Mouse (Mus musculus) heart, embryonic 13.5 days (tissue): ENCODE measurements around the gene Anxa2. TPM values are rescaled to one million over a fixed set of nuclear protein-coding genes. Genes with fewer than 3 reads are reported as not detected.

ENCODE experiments used
- ATAC-seq: fragments of 200-750 bp; cut with Nextera tagmentation; 2 replicates; pipeline ENCODE4 v1.8.0; 2017; ENCODE audit warnings: moderate TSS enrichment; ENCODE audit not compliant: insufficient number of reproducible peaks, low FRiP score, low TSS enrichment; ENCODE audit errors: extremely low read depth
- H3K27ac ChIP-seq: fragments of 300-500 bp; sonication (generic); replicated peaks from 2 replicates; pipeline ENCODE4 v1.5.1; 2015; ENCODE audit warnings: moderate library complexity, mild to moderate bottlenecking, inconsistent platforms
- H3K27me3 ChIP-seq: fragments of 300-500 bp; sonication (generic); replicated peaks from 2 replicates; pipeline ENCODE4 v1.6.1; 2015; ENCODE audit warnings: mild to moderate bottlenecking, inconsistent platforms
- H3K36me3 ChIP-seq: fragments of 300-500 bp; sonication (generic); 2 replicates; pipeline ENCODE4 v1.6.1; 2015; ENCODE audit warnings: mild to moderate bottlenecking, inconsistent platforms
- H3K4me1 ChIP-seq: fragments of 300-500 bp; sonication (generic); 2 replicates; pipeline ENCODE4 v1.6.1; 2015; ENCODE audit warnings: inconsistent platforms
- H3K4me2 ChIP-seq: fragments of 300-500 bp; sonication (generic); 2 replicates; pipeline ENCODE4 v1.6.1; 2015; ENCODE audit warnings: inconsistent platforms, mild to moderate bottlenecking, moderate library complexity
- H3K4me3 ChIP-seq: fragments of 300-500 bp; sonication (generic); 2 replicates; pipeline ENCODE4 v1.5.1; 2015; ENCODE audit warnings: moderate library complexity, mild to moderate bottlenecking, inconsistent platforms
- H3K9ac ChIP-seq: fragments of 300-500 bp; sonication (generic); 2 replicates; pipeline ENCODE4 v1.6.1; 2015; ENCODE audit warnings: inconsistent platforms, mild to moderate bottlenecking, moderate library complexity
- H3K9me3 ChIP-seq: fragments of 300-500 bp; sonication (generic); 2 replicates; pipeline ENCODE4 v1.6.1; 2016; ENCODE audit warnings: inconsistent platforms
- WGBS: fragments of 180-500 bp; shearing (Covaris S2); methylation state at CpG from one replicate; pipeline ENCODE4 v1.1.7; 2015; ENCODE audit warnings: mixed read lengths; 5-methylcytosine and 5-hydroxymethylcytosine counted together
- polyA plus RNA-seq: library from polyadenylated mRNA; unstranded; fragments of >200 nt; fragmentation: Nextera tagmentation; extraction: Ambion mirVana; gene quantifications from 2 replicates; pipeline ENCODE4 v1.2.1, GENCODE M21; 2015

Anxa2 gene
- polyA plus RNA-seq, 1 experiment from 2014 or later: 450 TPM

- Histone ChIP-seq H3K36me3 (peaks cover 70% of the 10 kb centered on the region), H3K9ac (no peak overlapping the region), H3K4me1 (peaks cover 69% of the 10 kb centered on the region), H3K27ac (no peak overlapping the region), H3K27me3 (no peaks in the 10 kb centered on the region), H3K9me3 (no peaks in the 10 kb centered on the region), H3K4me2 (no peak overlapping the region), H3K4me3 (no peak overlapping the region)
- ATAC-seq: no peak
- WGBS: 57% methylated on average over 2 of the region's 2 CpGs
These were observed 9.6 kb downstream of the Anxa2 start for GRCm38 (mm10) chr9:69463046-69463445.

GRCm38 (mm10) chr9:69464109-69464756 is 10.8 kb downstream of the Anxa2 start:
- Histone ChIP-seq H3K36me3 (peaks cover 78% of the 10 kb centered on the region), H3K4me1 (peaks cover 67% of the 10 kb centered on the region), H3K9ac (no peak overlapping the region), H3K27me3 (no peaks in the 10 kb centered on the region), H3K27ac (no peak overlapping the region), H3K9me3 (no peaks in the 10 kb centered on the region), H3K4me3 (no peak overlapping the region), H3K4me2 (no peak overlapping the region)
- WGBS: 80% methylated on average over 6 of the region's 6 CpGs
- no peak for ATAC-seq

GRCm38 (mm10) chr9:69466098-69466497 is 12.7 kb downstream of the Anxa2 start:
- Histone ChIP-seq H3K27ac (peak overlapping the region; percentile 50; the same call in 1 of the 2 replicates), H3K4me3 (no peak overlapping the region), H3K27me3 (no peaks in the 10 kb centered on the region), H3K36me3 (peaks cover 81% of the 10 kb centered on the region), H3K9ac (no peak overlapping the region), H3K4me2 (no peak overlapping the region), H3K9me3 (no peaks in the 10 kb centered on the region), H3K4me1 (peaks cover 73% of the 10 kb centered on the region)
- ATAC-seq: no peak
- WGBS: 66% methylated on average over 4 of the region's 4 CpGs

GRCm38 (mm10) chr9:69467310-69467939 is 14.0 kb downstream of the Anxa2 start:
- H3K9ac ChIP-seq: no peak overlapping the region; the same call in 1 of the 2 replicates
- peaks cover 85% of the 10 kb centered on the region for H3K4me1 ChIP-seq
- no peaks in the 10 kb centered on the region for H3K9me3 ChIP-seq
- WGBS: 60% methylated on average over 10 of the region's 10 CpGs
- peak overlapping the region; percentile 34 for H3K27ac ChIP-seq
- H3K27me3 ChIP-seq: no peaks in the 10 kb centered on the region
- H3K4me3 ChIP-seq: no peak overlapping the region
- no peak for ATAC-seq
- no peak overlapping the region for H3K4me2 ChIP-seq
- peaks cover 78% of the 10 kb centered on the region for H3K36me3 ChIP-seq

- H3K4me3 ChIP-seq: no peak overlapping the region
- H3K27ac ChIP-seq: peak overlapping the region; percentile 92
- peak overlapping the region; percentile 29; the same call in 1 of the 2 replicates for H3K4me2 ChIP-seq
- peaks cover 93% of the 10 kb centered on the region for H3K4me1 ChIP-seq
- H3K27me3 ChIP-seq: no peaks in the 10 kb centered on the region
- H3K9ac ChIP-seq: peak overlapping the region; percentile 33; the same call in 1 of the 2 replicates
- ATAC-seq: peak; percentile 34; the same call in 1 of the 2 replicates
- peaks cover 81% of the 10 kb centered on the region for H3K36me3 ChIP-seq
- H3K9me3 ChIP-seq: no peaks in the 10 kb centered on the region
- WGBS: 7% methylated on average over 9 of the region's 9 CpGs
These were observed 15.6 kb downstream of the Anxa2 start for GRCm38 (mm10) chr9:69468991-69469390.

- Histone ChIP-seq H3K4me1 (peaks cover 89% of the 10 kb centered on the region), H3K9ac (peak overlapping the region; percentile 52), H3K27me3 (no peaks in the 10 kb centered on the region), H3K36me3 (peaks cover 77% of the 10 kb centered on the region), H3K9me3 (no peaks in the 10 kb centered on the region), H3K4me3 (no peak overlapping the region), H3K27ac (peak overlapping the region; percentile 92), H3K4me2 (peak overlapping the region; percentile 47)
- ATAC-seq: no peak
- 55% methylated on average over 5 of the region's 5 CpGs for WGBS
These were observed 16.9 kb downstream of the Anxa2 start for GRCm38 (mm10) chr9:69470362-69470761.

GRCm38 (mm10) chr9:69470921-69471320 is 17.5 kb downstream of the Anxa2 start:
- H3K36me3 ChIP-seq: peaks cover 76% of the 10 kb centered on the region
- WGBS: 10% methylated on average over 6 of the region's 6 CpGs
- H3K27ac ChIP-seq: peak overlapping the region; percentile 92
- no peaks in the 10 kb centered on the region for H3K27me3 ChIP-seq
- H3K9ac ChIP-seq: peak overlapping the region; percentile 52
- H3K4me2 ChIP-seq: peak overlapping the region; percentile 47
- H3K4me1 ChIP-seq: peaks cover 87% of the 10 kb centered on the region
- no peak overlapping the region for H3K4me3 ChIP-seq
- H3K9me3 ChIP-seq: no peaks in the 10 kb centered on the region
- peak; percentile 60; the same call in 1 of the 2 replicates for ATAC-seq

GRCm38 (mm10) chr9:69472724-69473123 is 19.3 kb downstream of the Anxa2 start:
- peaks cover 75% of the 10 kb centered on the region for H3K36me3 ChIP-seq
- no peaks in the 10 kb centered on the region for H3K27me3 ChIP-seq
- no peak overlapping the region for H3K4me3 ChIP-seq
- H3K27ac ChIP-seq: peak overlapping the region; percentile 92
- peaks cover 86% of the 10 kb centered on the region for H3K4me1 ChIP-seq
- 18% methylated on average over 6 of the region's 6 CpGs for whole genome bisulfite sequencing
- ATAC-seq: 0 out of 2 replicates have a peak, but pooled peaks have one; percentile 26
- H3K9ac ChIP-seq: 0 out of 2 replicates have a peak overlapping the region, but pooled peaks have one; percentile 12
- no peaks in the 10 kb centered on the region for H3K9me3 ChIP-seq
- peak overlapping the region; percentile 8; the same call in 1 of the 2 replicates for H3K4me2 ChIP-seq

GRCm38 (mm10) chr9:69475873-69476272 is 22.5 kb downstream of the Anxa2 start:
- Histone ChIP-seq H3K27me3 (no peaks in the 10 kb centered on the region), H3K4me2 (no peak overlapping the region), H3K27ac (no peak overlapping the region; the same call in 1 of the 2 replicates), H3K4me3 (no peak overlapping the region), H3K4me1 (peaks cover 80% of the 10 kb centered on the region), H3K36me3 (peaks cover 80% of the 10 kb centered on the region), H3K9ac (no peak overlapping the region; the same call in 1 of the 2 replicates), H3K9me3 (no peaks in the 10 kb centered on the region)
- 60% methylated on average over 6 of the region's 6 CpGs for WGBS
- ATAC-seq: no peak

GRCm38 (mm10) chr9:69477195-69477823 is 23.9 kb downstream of the Anxa2 start:
- Histone ChIP-seq H3K27me3 (no peaks in the 10 kb centered on the region), H3K9me3 (no peaks in the 10 kb centered on the region), H3K4me2 (no peak overlapping the region), H3K27ac (peak overlapping the region; percentile 86), H3K4me3 (no peak overlapping the region), H3K36me3 (peaks cover 85% of the 10 kb centered on the region), H3K4me1 (peaks cover 72% of the 10 kb centered on the region), H3K9ac (peak overlapping the region; percentile 60)
- no peak for ATAC-seq
- 50% methylated on average over 14 of the region's 14 CpGs for WGBS

- no peak overlapping the region for H3K4me2 ChIP-seq
- peaks cover 67% of the 10 kb centered on the region for H3K4me1 ChIP-seq
- no peaks in the 10 kb centered on the region for H3K9me3 ChIP-seq
- no peak overlapping the region for H3K4me3 ChIP-seq
- 57% methylated on average over 6 of the region's 6 CpGs for WGBS
- H3K27ac ChIP-seq: peak overlapping the region; percentile 86
- peaks cover 89% of the 10 kb centered on the region for H3K36me3 ChIP-seq
- no peak for ATAC-seq
- H3K27me3 ChIP-seq: no peaks in the 10 kb centered on the region
- H3K9ac ChIP-seq: peak overlapping the region; percentile 38; the same call in 1 of the 2 replicates
These were observed 24.4 kb downstream of the Anxa2 start for GRCm38 (mm10) chr9:69477824-69478222.
